Mouse (Mus musculus): Measurements from ENCODE around the gene Gadl1. TPM values are rescaled to one million over a fixed set of nuclear protein-coding genes. Genes with fewer than 3 reads are reported as not detected.

Gene Gadl1
- 1 to 10 TPM in 1 of 2 experiments, under 1 TPM in 1; 0.63 to 1.4 TPM for total RNA-seq (2021)
- long read RNA-seq, experiment 1 = 0 reads
- long read RNA-seq, experiment 2 = 0 reads

GRCm38 (mm10) chr9:115909155-115909554, at the start of gene Gadl1:
Gadl1 (plus strand) TSS chr9:115909455.
- no peak for DNase-seq

- no peak for DNase-seq
Observed at GRCm38 (mm10) chr9:115862802-115863201, 46.5 kb upstream of the Gadl1 start.

- peak; percentile 17 for DNase-seq
Observed at GRCm38 (mm10) chr9:115863326-115863725, 45.9 kb upstream of the Gadl1 start.

GRCm38 (mm10) chr9:115867277-115867676, 42.0 kb upstream of the Gadl1 start:
- DNase-seq = peak; percentile 76

GRCm38 (mm10) chr9:115870168-115870567, 39.1 kb upstream of the Gadl1 start:
- peak; percentile 24 for DNase-seq

- no peak for DNase-seq
Observed at GRCm38 (mm10) chr9:115870640-115871039, 38.6 kb upstream of the Gadl1 start.

- DNase-seq = no peak
Observed at GRCm38 (mm10) chr9:115880500-115880899, 28.8 kb upstream of the Gadl1 start.

- peak; percentile 56 for DNase-seq
Observed at GRCm38 (mm10) chr9:115881137-115881536, 28.1 kb upstream of the Gadl1 start.

- no peak for DNase-seq
Observed at GRCm38 (mm10) chr9:115882627-115883200, 26.5 kb upstream of the Gadl1 start.

- no peak for DNase-seq
Observed at GRCm38 (mm10) chr9:115883413-115883812, 25.8 kb upstream of the Gadl1 start.

GRCm38 (mm10) chr9:115887571-115887970, 21.7 kb upstream of the Gadl1 start:
- DNase-seq = no peak

GRCm38 (mm10) chr9:115893131-115893530, 16.1 kb upstream of the Gadl1 start:
- no peak for DNase-seq

GRCm38 (mm10) chr9:115893947-115894346, 15.3 kb upstream of the Gadl1 start:
- peak; percentile 42 for DNase-seq

GRCm38 (mm10) chr9:115908325-115908724, 930 bp upstream of the Gadl1 start:
- no peak for DNase-seq

- no peak for DNase-seq
Observed at GRCm38 (mm10) chr9:115914006-115914405, 4.8 kb downstream of the Gadl1 start.

- DNase-seq = no peak
Observed at GRCm38 (mm10) chr9:115915586-115916270, 6.5 kb downstream of the Gadl1 start.

GRCm38 (mm10) chr9:115919736-115920135, 10.5 kb downstream of the Gadl1 start:
- no peak for DNase-seq

GRCm38 (mm10) chr9:115922662-115923061, 13.4 kb downstream of the Gadl1 start:
- no peak for DNase-seq

- no peak for DNase-seq
Observed at GRCm38 (mm10) chr9:115924094-115924493, 14.8 kb downstream of the Gadl1 start.

GRCm38 (mm10) chr9:115931803-115932202, 22.5 kb downstream of the Gadl1 start:
- DNase-seq = no peak

GRCm38 (mm10) chr9:115932741-115933140, 23.5 kb downstream of the Gadl1 start:
- DNase-seq = no peak

- DNase-seq = peak; percentile 34
Observed at GRCm38 (mm10) chr9:115933243-115933964, 24.1 kb downstream of the Gadl1 start.

GRCm38 (mm10) chr9:115934288-115934687, 25.0 kb downstream of the Gadl1 start:
- DNase-seq = no peak

Measured in adrenal gland, postnatal 10 days (tissue).